Mouse (Mus musculus) stomach, embryonic 16.5 days (tissue): ENCODE measurements around the gene Ica1l. TPM values are rescaled to one million over a fixed set of nuclear protein-coding genes. Genes with fewer than 3 reads are reported as not detected.
A peak's percentile ranks its signal among the peaks of the same experiment; 100 is the strongest.
"Not testable (repeated sequence)": the region's sequence is repeated elsewhere in the genome, so short reads cannot be mapped to it uniquely, and the experiment has no call there.

ENCODE experiments used
- ATAC-seq: fragments of 200-750 bp; cut with Nextera tagmentation; 2 replicates; pipeline ENCODE4 v1.8.0; 2017; ENCODE audit warnings: moderate number of reproducible peaks, moderate TSS enrichment; ENCODE audit not compliant: insufficient read depth, low FRiP score
- H3K27ac ChIP-seq: fragments of 300-500 bp; sonication (generic); 2 replicates; pipeline ENCODE4 v1.5.1; 2014; ENCODE audit warnings: low read length
- H3K27me3 ChIP-seq: fragments of 300-500 bp; sonication (generic); 2 replicates; pipeline ENCODE4 v1.6.1; 2014; ENCODE audit warnings: low read length, control low read depth, mixed read lengths; ENCODE audit not compliant: control insufficient read depth, insufficient read depth
- H3K36me3 ChIP-seq: fragments of 300-500 bp; sonication (generic); 2 replicates; pipeline ENCODE4 v1.6.1; 2014; ENCODE audit warnings: low read length; ENCODE audit not compliant: control insufficient read depth, insufficient read depth
- H3K4me1 ChIP-seq: fragments of 300-500 bp; sonication (generic); 2 replicates; pipeline ENCODE4 v1.6.1; 2014; ENCODE audit warnings: low read length, control low read depth, mixed read lengths; ENCODE audit not compliant: control insufficient read depth, insufficient read depth
- H3K4me2 ChIP-seq: fragments of 300-500 bp; sonication (generic); 2 replicates; pipeline ENCODE4 v1.6.1; 2014; ENCODE audit warnings: low read depth, low read length, mixed read lengths
- H3K4me3 ChIP-seq: fragments of 300-500 bp; sonication (generic); replicated peaks from 2 replicates; pipeline ENCODE4 v1.5.1; 2014; ENCODE audit warnings: mild to moderate bottlenecking, low read length
- H3K9ac ChIP-seq: fragments of 300-500 bp; sonication (generic); 2 replicates; pipeline ENCODE4 v1.6.1; 2014; ENCODE audit warnings: low read length
- H3K9me3 ChIP-seq: fragments of 300-500 bp; sonication (generic); replicated peaks from 2 replicates; pipeline ENCODE4 v1.6.1; 2016; ENCODE audit warnings: low read length, control low read depth; ENCODE audit not compliant: control insufficient read depth
- WGBS: fragments of 180-500 bp; shearing (Covaris S2); extraction: QIAGEN DNeasy Blood & Tissue Kit; methylation state at CpG from one replicate; pipeline ENCODE4 v1.1.7; 2014; 5-methylcytosine and 5-hydroxymethylcytosine counted together
- polyA plus RNA-seq: library from polyadenylated mRNA; unstranded; fragments of >200 nt; fragmentation: Nextera tagmentation; extraction: Ambion mirVana; gene quantifications from 2 replicates; pipeline ENCODE4 v1.2.1, GENCODE M21; 2015

Gene Ica1l
- polyA plus RNA-seq, result 1.00 and 1.3 TPM in 2 replicates

DNA sequence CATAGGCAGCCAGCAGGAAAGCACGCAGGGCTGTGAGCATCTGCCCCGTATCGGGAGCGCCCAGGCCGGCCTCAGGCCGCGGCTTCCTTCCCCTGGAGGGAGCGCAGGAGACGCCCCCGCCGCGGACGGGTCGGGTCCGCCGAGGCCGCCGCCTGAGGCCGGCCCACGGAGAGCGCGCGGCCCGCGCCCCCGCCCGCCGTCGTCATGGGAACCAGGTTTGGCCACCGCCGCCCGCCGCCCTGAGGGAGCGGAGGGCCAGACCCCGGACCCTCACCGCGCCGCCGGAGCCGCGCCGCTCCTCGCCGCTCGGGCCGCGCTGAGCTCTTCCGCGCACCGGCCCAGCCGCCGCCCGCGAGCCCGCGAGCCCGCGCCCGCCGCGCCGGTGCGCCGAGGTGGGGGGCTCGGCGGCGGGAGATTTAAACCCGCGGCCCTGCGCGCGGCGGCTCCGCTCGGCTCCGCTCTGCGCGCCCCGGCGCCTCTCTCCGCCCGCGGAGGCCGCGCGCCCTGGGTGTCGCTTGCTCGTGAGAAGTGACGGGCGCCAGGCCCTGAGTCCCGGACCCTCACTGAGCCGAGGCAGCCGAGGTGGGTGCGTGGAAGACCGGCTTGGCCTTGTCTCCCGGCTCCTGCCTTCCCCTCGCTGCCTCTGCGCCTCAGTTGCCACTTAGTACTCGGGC lies at the start of gene Ica1l:
Gene Ica1l, minus strand, starts transcription at position 389 of the 674 bp plus-strand sequence.
- WGBS, result under 1% methylated on average over 96 of the region's 99 CpGs
- Histone ChIP-seq H3K27me3 (peaks cover 16% of the 10 kb centered on the region), H3K4me2 (peak within 1 kb of the TSS; percentile 80), H3K9ac (peak within 1 kb of the TSS; percentile 76), H3K36me3 (no peaks in the 10 kb centered on the region), H3K4me3 (peak within 1 kb of the TSS; percentile 66), H3K9me3 (no peaks in the 10 kb centered on the region), H3K27ac (no peak within 1 kb of the TSS), H3K4me1 (0 out of 2 replicates have a peak, but pooled peaks cover 4% of the 10 kb centered on the region)
- ATAC-seq, result peak; percentile 82; the same call in 1 of the 2 replicates

DNA sequence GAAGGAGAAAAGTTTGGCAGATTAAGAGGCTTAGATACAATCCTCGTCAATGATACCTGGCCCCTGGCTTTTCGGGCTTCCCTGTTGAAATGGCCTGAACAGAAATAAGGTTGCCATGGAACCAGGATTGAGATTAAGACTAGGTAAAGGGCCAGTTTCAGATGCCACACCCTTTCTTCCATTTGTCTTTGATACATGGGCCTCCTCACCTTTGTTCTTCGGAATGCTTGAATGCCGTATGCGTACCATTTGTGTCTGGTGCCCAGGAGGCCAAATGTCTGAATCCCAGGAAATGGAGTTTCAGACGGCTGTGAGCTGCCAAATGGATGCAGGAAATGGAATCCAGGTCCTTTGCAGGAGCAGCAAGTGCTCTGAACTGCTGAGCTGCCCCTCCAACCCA lies 33.4 kb upstream of the Ica1l start:
- Histone ChIP-seq H3K9me3 (no peaks in the 10 kb centered on the region), H3K27ac (no peak overlapping the region), H3K36me3 (no peaks in the 10 kb centered on the region), H3K4me2 (no peak overlapping the region), H3K27me3 (no peaks in the 10 kb centered on the region), H3K4me3 (no peak overlapping the region), H3K4me1 (no peaks in the 10 kb centered on the region), H3K9ac (no peak overlapping the region)
- ATAC-seq, result no peak
- 81% methylated on average over 6 of the region's 6 CpGs for WGBS

DNA sequence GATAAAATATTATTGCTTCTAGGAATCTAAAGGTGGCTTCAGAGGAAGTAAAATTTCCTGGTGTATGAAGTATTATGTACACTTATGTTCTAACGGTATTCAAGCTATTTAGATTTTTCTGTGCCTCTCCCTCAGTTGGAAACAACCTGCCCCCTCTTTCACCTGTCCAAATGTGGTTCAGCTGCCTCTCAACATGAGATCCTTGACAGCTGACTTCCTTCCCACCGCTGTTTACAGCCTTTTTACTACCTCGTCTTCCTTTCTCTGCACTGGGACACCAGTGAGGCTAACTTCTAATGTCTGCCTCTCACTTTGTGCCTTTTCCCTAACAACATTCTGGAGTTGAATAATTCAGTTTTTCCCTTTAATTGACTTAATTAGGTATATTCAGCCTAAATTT lies 32.6 kb upstream of the Ica1l start:
- Histone ChIP-seq H3K36me3 (no peaks in the 10 kb centered on the region), H3K4me1 (no peaks in the 10 kb centered on the region), H3K9ac (no peak overlapping the region), H3K4me3 (no peak overlapping the region), H3K27me3 (no peaks in the 10 kb centered on the region), H3K27ac (no peak overlapping the region), H3K9me3 (no peaks in the 10 kb centered on the region), H3K4me2 (no peak overlapping the region)
- ATAC-seq, result no peak
- 76% methylated on average over 3 of the region's 3 CpGs for WGBS

DNA sequence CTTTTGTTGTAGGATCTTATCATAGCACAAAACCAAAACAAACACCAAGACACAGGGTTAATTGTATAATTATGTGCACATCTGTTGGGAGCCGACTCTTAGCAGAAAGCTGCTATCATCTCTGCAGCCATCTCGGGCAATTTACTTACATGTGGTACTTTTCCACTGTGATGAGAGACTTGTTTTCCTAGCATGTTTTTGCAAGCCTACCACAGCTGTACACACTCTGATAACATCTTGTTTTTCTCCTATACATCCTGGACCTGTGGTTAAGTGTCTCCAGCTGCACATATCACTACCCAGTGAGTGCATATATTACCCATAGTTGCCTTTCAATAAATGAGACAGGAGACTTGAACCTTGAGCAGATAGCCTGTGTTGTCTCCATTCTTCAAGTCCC lies 32.0 kb upstream of the Ica1l start:
- ATAC-seq, result no peak

DNA sequence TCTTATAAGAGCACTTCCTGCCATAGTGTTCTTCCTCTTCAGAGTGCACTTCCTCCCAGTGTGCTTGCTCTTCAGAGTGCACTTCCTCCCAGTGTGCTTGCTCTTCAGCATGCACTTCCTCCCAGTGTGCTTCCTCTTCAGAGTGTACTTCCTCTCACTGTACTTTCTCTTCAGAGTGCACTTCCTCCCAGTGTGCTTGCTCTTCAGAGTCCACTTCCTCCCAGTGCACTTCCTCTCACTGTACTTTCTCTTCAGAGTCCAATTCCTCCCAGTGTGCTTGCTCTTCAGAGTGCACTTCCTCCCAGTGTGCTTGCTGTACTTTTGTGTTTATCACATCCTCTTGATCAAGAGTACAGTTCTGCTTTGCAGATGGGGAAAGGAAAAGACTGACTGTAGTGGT lies 27.7 kb upstream of the Ica1l start:
- H3K9ac ChIP-seq, H3K9me3 ChIP-seq, ATAC-seq, H3K4me1 ChIP-seq, H3K4me2 ChIP-seq, H3K36me3 ChIP-seq, H3K27ac ChIP-seq, H3K27me3 ChIP-seq, H3K4me3 ChIP-seq: not testable (repeated sequence)

More for the DNA sequence above, 32.0 kb upstream of the Ica1l start:
- Histone ChIP-seq H3K27ac (no peak overlapping the region), H3K4me2 (no peak overlapping the region), H3K27me3 (no peaks in the 10 kb centered on the region), H3K9me3 (no peaks in the 10 kb centered on the region), H3K36me3 (no peaks in the 10 kb centered on the region), H3K4me1 (no peaks in the 10 kb centered on the region), H3K9ac (no peak overlapping the region), H3K4me3 (no peak overlapping the region)
- 74% methylated on average over 2 of the region's 2 CpGs for WGBS

DNA sequence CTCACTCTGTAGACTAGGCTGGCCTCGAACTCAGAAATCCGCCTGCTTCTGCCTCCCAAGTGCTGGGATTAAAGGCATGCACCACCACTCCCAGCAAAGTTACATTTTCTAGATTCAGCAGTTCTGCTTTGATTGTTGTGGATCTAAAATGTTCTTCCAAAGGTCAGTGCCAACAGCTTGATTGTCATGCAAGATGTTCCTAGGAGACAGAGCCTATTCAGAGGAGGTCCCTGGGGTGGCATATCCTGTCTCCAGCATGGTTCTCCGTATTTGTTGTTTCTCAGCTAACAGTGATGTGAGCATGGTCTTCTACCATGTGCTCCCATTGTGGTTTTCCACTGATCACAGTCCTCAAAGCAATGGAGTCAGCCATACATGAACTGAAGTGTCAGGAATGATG lies 13.3 kb upstream of the Ica1l start:
- 81% methylated on average over 3 of the region's 3 CpGs for WGBS
- Histone ChIP-seq H3K36me3 (no peaks in the 10 kb centered on the region), H3K27ac (no peak overlapping the region), H3K4me3 (no peak overlapping the region), H3K9ac (no peak overlapping the region), H3K4me2 (no peak overlapping the region), H3K4me1 (no peaks in the 10 kb centered on the region), H3K9me3 (no peaks in the 10 kb centered on the region), H3K27me3 (no peaks in the 10 kb centered on the region)
- no peak for ATAC-seq

DNA sequence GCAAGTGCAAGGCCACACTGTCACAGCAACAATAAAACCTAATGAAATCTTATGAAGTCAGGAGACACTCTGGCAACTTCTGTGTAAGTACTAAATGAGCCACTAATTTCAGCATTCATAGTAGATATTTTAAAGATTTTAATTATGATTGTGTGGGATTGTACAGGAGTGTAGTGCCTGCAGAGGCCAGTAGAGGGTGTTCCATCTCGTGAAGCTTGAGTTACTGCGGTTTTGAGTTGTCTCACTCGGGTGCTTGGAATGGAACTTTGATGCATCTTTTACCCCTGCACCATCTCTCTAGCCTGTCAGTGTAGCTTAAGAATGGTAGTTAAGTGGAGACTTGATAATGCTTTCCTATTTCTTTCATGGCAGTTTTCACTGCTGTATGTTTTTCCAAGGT lies 11.7 kb upstream of the Ica1l start:
- WGBS, result 31% methylated on average over 3 of the region's 3 CpGs
- no peaks in the 10 kb centered on the region for H3K9me3 ChIP-seq
- ATAC-seq, result no peak
- no peak overlapping the region for H3K4me2 ChIP-seq
- no peaks in the 10 kb centered on the region for H3K36me3 ChIP-seq
- no peaks in the 10 kb centered on the region for H3K27me3 ChIP-seq
- no peak overlapping the region for H3K4me3 ChIP-seq
- H3K27ac ChIP-seq, result no peak overlapping the region
- no peak overlapping the region for H3K9ac ChIP-seq
- H3K4me1 ChIP-seq, result no peaks in the 10 kb centered on the region

DNA sequence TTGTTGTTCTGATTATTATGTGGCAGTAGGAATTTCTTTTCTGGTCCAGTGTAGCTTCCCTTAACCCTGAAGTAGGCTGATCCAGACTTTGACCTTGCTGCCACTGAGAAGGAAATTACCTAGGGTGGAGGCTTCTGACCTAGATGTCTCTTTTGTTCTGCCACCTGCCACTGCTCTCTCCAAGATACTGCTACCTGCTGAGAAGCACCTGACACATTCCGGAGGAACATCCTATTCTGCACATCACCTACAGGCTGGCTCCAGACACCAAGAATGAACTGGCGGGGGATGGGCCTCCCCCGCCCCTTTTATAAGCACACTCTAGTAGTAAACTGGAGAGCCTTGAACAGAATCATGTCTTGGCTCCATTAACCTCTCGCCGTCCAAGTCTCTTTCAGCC lies 4.5 kb upstream of the Ica1l start:
- not testable (repeated sequence) for H3K36me3 ChIP-seq, H3K9me3 ChIP-seq, H3K4me2 ChIP-seq, H3K4me3 ChIP-seq, H3K27ac ChIP-seq, H3K4me1 ChIP-seq, H3K9ac ChIP-seq, ATAC-seq
- H3K27me3 ChIP-seq, result peaks cover 10% of the 10 kb centered on the region
- 89% methylated on average over 5 of the region's 5 CpGs for WGBS

DNA sequence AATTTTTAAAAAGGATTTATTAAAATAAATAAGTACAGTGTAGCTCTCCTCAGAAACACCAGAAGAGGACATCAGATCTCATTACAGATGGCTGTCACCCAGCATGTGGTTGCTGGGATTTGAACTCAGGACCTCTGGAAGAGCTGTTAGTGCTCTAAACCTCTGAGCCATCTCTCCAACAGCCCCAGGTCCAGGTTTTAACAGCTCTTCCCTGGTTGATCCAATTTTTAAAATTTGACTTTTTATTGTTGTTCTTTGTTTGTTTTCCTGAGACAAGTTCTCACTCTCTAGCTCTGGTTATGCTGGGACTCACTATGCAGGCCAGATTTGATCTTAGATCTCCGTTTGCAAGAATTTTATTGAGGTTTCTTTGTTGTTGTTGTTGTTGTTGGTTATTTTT lies 1.6 kb upstream of the Ica1l start:
- Histone ChIP-seq H3K9me3 (no peaks in the 10 kb centered on the region), H3K36me3 (no peaks in the 10 kb centered on the region), H3K9ac (no peak overlapping the region), H3K4me3 (no peak overlapping the region), H3K4me2 (no peak overlapping the region), H3K27me3 (peaks cover 16% of the 10 kb centered on the region), H3K4me1 (0 out of 2 replicates have a peak, but pooled peaks cover 4% of the 10 kb centered on the region), H3K27ac (no peak overlapping the region)
- no peak for ATAC-seq
- 86% methylated on average over 1 of the region's 1 CpGs for WGBS
